Mouse (Mus musculus) embryo, embryonic 10 days (tissue): ENCODE data around the gene Zfp592.

Experiments used
- DNase-seq: peaks from one replicate; pipeline ENCODE4 v3.0.0-alpha.2; 2015; ENCODE audit warnings: low spot score

The Zfp592 gene

GRCm38 (mm10) chr7:80993834-80994662, 567 bp downstream of the Zfp592 start:
- peak; percentile 47 for DNase-seq

GRCm38 (mm10) chr7:80994663-80995005, 1.2 kb downstream of the Zfp592 start:
- no peak for DNase-seq

- DNase-seq: no peak
Observed at GRCm38 (mm10) chr7:80995266-80996146, 2.0 kb downstream of the Zfp592 start.

DNA sequence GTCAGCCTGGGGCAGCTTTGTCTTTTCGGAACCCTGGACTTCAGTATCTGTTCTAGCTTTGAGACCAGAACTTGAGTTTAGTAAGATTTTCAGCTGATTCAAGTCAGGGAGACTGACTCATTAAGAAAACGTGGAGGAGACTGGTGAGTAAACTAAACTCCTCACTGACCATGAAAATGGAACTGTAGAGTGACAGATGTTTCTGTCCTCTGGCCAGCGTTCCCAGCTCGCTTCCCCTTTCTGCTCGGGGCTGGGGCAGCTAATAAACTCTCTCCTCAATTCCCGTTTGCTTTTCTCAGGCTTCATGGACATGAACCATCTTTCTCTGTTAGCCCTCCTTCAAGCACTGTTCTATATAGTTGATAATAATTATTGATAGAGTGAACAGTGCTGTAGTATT, 4.3 kb downstream of the Zfp592 start:
- no peak for DNase-seq

DNA sequence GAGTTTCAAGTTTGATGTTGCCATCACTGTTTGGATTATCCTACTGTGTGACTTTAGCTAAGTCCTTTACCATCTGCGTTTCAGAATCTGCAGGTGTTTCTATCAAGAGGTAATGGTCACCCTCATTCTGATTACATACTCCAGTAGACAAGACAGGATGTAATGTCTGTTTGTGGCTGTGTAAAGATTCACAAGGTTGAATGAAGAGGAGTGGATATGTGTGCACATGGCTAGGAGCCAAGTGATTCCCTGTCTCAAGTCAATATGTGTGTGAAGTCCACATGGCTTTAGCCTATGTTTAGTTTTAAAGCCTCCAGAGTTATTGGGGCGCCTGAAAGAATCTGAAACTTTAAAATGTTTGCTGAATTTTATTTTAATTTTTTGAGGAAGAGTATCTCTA, 6.1 kb downstream of the Zfp592 start:
- no peak for DNase-seq

DNA sequence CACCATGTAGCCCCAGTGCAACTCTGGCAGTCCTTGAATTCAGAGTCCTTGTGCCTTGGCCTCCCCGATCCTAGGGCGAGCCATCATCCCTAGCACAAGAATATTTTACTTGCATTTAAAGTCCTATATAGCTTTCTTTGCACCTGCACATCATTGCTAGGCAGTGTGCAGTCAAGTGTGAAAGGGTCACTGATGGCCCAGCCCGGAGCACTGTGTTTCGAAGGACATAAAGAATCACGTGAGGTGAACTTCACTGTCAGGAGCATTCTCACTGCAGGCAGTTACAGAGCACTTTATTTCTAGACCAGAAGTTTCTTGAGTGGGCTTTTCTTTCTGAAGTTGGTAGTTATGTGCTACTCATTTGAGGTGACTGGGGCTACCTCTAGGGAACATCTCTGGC, 8.4 kb downstream of the Zfp592 start:
- DNase-seq: no peak

- DNase-seq: no peak
Observed at GRCm38 (mm10) chr7:81004556-81005079, 11.1 kb downstream of the Zfp592 start.

- DNase-seq: no peak
Observed at GRCm38 (mm10) chr7:81005969-81006368, 12.5 kb downstream of the Zfp592 start.

DNA sequence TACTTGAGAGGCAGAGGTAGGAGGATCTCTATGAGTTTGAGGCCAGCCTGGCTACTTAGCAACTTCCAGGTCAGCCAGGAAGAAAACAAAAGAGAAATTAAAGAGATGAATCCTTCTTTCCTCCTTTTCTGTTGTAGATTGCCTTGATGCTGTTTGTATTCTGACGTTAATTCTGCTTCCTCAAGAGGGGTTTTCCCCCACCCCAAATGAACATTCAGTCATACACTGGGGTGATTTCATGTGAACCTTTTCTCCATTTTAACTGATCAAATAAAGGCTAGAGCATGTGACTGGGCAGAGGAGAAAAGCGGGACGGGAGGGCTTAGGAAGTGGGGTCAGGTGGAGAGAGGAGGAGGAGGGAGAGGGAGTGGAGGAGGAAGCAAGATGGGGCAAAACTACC, 14.8 kb downstream of the Zfp592 start:
- DNase-seq: no peak

DNA sequence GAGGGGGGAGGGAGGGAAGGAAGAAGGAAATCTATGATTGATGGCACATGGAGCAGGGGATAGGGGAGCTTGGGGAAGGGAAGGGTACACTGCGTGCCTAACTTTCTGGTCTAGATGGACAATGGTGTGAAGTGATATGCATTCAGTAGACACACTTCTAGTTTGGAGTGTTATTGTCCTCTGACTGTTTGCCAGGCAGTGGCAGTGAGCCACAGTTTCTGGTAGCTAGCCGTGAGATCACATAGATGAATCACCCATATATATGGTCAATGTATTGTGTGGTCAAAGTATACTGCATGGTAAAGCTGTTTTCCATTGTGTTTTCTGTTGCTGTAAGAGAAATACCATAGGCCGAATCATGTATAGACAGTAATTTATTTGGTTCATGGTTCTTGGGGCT, 18.1 kb downstream of the Zfp592 start:
- DNase-seq: no peak

DNA sequence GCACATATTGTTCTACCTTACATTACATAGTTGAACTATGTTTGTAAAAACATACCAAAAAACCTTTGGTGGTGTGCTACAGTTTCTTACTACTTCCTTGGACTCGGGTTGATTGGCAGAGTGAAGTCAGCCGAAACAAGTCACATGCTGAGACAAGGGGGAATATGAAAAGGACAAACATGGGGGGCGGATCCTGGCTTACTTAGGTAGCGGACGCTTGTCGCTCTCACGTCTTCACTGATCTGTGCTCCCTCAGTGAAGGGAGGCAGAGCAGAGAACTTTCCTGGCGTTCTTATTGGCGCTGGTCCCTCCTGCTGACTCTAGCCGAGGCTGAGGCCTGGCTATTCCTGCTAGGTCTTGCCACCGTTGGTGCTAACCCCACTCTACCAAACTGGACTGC, 26.8 kb downstream of the Zfp592 start:
- DNase-seq: no peak

- no peak for DNase-seq
Observed at GRCm38 (mm10) chr7:81022731-81023130, 29.2 kb downstream of the Zfp592 start.

GRCm38 (mm10) chr7:81024118-81024517, 30.6 kb downstream of the Zfp592 start:
- DNase-seq: no peak

DNA sequence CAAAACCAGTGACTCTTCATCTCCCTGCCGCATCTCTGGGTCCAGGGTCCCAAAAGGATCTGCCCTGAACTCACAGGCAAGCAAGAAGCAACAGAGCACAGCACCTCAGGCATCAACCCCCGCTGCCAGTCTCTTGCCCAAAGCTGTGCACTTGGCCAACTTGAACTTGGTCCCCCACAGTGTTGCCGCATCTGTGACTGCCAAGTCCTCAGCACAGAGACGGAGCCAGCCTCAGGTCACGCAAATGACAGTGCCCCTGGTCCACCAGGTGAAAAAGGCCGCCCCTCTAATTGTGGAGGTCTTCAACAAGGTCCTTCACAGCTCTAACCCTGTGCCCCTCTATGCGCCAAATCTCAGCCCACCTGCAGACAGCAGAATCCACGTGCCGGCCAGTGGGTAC, 31.2 kb downstream of the Zfp592 start:
- DNase-seq: no peak

DNA sequence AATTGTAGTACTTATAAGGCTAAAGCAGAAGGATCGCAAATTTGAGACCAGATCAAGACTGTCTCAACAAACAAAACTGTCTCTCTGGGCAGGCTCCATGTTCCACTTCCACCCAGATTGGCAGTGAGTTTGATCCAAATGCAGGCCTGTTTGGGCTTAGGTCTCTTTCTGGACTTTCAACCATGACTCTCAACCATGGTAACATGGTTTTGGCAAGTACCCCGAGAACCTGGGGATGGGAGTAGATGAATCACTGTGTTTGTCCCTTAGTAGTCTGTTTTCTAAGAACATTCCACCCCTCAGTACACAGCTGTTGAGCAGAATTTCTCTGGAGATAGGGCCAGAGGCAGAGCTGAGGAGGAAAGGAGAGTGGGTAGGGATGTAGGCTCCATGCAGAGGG, 32.3 kb downstream of the Zfp592 start:
- no peak for DNase-seq

- DNase-seq: no peak
Observed at GRCm38 (mm10) chr7:81039711-81040110, 46.2 kb downstream of the Zfp592 start.

- DNase-seq: no peak
Observed at GRCm38 (mm10) chr7:81043023-81043620, 49.6 kb downstream of the Zfp592 start.

DNA sequence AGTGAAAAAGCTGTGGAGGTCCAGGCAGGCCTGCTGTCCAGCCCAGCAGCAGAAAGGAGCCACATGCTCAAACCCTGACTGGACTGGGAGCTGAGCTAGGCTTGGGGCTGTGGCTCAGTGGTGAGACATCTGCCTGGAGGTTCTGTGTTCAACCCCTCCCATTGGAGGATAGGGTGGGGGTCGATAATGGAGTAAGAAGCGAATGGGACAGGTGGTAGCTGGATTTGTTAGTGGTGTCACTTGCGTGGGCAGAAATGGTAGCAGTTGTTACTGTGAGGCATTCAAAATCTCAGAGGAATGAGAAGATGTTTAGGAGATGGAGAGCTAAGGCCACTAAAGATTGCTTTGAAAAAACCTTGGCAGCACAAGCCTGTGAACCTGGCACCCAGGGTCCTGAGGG, 54.4 kb downstream of the Zfp592 start:
- no peak for DNase-seq

- no peak for DNase-seq
Observed at GRCm38 (mm10) chr7:81048513-81048912, 55.0 kb downstream of the Zfp592 start.

- no peak for DNase-seq
Observed at GRCm38 (mm10) chr7:81049966-81050365, 56.5 kb downstream of the Zfp592 start.

- DNase-seq: no peak
Observed at GRCm38 (mm10) chr7:81055709-81056370, 62.4 kb downstream of the Zfp592 start.

GRCm38 (mm10) chr7:81057471-81057870, 64.0 kb downstream of the Zfp592 start, which contains the start of gene Alpk3:
Alpk3 (plus strand) TSS chr7:81057600.
- no peak for DNase-seq
